Mouse (Mus musculus): Measurements from ENCODE around the gene 4930523C07Rik. TPM values are rescaled to one million over a fixed set of nuclear protein-coding genes. Genes with fewer than 3 reads are reported as not detected.

The 4930523C07Rik gene
- 579 TPM for total RNA-seq (2023)

DNA sequence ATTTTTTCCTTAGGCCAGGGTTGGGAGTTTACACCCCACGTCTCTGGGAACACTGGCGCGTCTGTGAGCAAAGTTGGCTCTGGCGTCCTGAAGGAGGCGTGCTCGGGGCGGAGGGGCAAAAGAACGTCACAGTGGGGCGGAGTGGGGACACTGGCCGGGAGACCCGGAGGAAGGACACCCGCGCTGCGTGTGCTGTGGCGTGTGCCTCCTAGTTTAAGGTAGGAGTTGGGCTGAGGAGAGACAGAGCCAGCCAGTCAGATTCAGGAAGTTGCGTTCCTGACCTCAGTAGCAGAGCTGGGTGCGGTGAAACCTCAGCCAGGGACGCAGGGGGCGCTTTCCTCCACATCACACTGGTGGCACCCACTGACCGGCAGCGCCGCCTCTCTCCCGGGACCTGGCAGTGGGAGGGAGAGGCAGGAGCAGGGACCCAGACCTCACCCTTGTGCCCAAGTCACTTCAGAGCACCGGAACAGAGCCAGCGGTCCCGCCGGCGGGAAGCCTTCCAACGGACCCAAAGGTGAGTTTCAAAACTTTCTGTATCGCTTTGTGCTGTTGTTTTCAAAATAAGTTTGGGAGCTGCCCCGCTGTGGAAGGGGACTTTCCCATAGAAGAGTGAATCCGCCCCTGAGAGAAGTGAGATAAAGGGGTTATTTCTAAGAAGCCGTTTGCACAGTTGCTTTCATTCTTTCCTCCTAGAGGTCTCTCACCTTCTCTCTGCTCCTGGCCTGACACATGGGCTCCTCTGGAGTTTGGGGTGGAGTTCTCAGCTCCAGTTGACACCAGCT lies at the start of gene 4930523C07Rik:
Gene 4930523C07Rik (plus strand): TSS at position 146 of the 785 bp plus-strand sequence.

Other genes with a start within 250 kb of the 4930523C07Rik start
- gene Tnn, start 109.2 kb downstream of the 4930523C07Rik start, total RNA-seq (2023): not detected
- gene Mrps14, start 150.8 kb downstream of the 4930523C07Rik start, total RNA-seq (2023): 38.3 TPM
- 47.0 TPM for gene Cacybp, start 168.5 kb downstream of the 4930523C07Rik start, total RNA-seq (2023)